19 mouse cellular contexts compared by ENCODE assay signal in the genomic region with DNA sequence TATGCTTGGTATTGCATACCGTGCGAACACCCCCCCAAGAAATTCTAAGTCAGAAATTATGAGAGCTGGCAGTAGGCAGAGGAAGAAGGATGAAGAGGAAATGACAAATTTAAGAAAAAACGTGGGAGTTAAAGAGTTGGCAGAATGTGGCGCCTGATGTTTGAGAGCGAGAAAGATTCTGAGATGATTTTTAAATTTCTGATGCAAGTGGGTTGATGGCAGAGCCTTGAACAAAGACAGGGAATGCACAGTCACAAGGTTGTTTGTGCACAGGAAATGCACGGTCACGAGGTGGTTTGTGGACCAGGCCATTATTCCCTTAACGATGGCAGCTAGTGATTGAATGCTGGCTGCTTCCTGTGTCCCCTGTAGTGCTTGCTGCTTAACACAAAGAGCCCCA.
A peak's percentile ranks its signal among the peaks of the same experiment; 100 is the strongest.
DNase-seq lines count a peak whose midpoint lies in the region; ATAC-seq and TF ChIP-seq lines count a peak whose summit lies in the region.
"Had no signal": no experiment of that assay in that cellular context is flagged by ENCODE, and none has a peak within 500 bp of the region (broad histone marks: within the 10 kb centered on the region; RNA-seq: fewer than 3 reads in every experiment).

No protein-coding gene starts in this region.

- peak; percentile 58 to 65 for DNase-seq in layer of hippocampus, adult 18-20 months (ENCODE audit: low spot score in 2 of 2)
- DNase-seq in layer of hippocampus, adult 9-10 months (ENCODE audit: low spot score) = no peak
- DNase-seq in forelimb bud, embryonic 11.5 days (ENCODE audit: low read depth, low spot score) = peak; percentile 8
- DNase-seq in layer of hippocampus, postnatal 36 days = peak; percentile 26 to 32
- peak; percentile 56 to 70 for DNase-seq in right cerebral cortex, postnatal 10 days (ENCODE audit: low spot score in 2 of 2)
- DNase-seq in liver, postnatal 0 days = no peak
- DNase-seq: adrenal gland, adult 8-10 months; cerebellum, adult 2 months; kidney, postnatal 14 days; lung, postnatal 10 days had no signal

- no peak for TF ChIP-seq CTCF in liver, postnatal 0 days (IDR thresholded peaks at IDR 0.05; ENCODE audit: low read depth)

- H3K4me2 ChIP-seq in liver, postnatal 0 days (ENCODE audit: low read depth, low read length) = no peak overlapping the region
- H3K4me2 ChIP-seq: hindbrain, embryonic 12.5 days; intestine, embryonic 15.5 days; limb, embryonic 12.5 days; midbrain, embryonic 11.5 days had no signal

- no peak for TF ChIP-seq EP300 in liver, postnatal 0 days (IDR thresholded peaks at IDR 0.05; ENCODE audit: low read depth)

- H3K4me1 ChIP-seq in liver, postnatal 0 days (ENCODE audit: insufficient read depth) = no peaks in the 10 kb centered on the region
- H3K4me1 ChIP-seq: hindbrain, embryonic 12.5 days; intestine, embryonic 15.5 days; limb, embryonic 12.5 days had no signal

- no peak overlapping the region for H3K4me3 ChIP-seq in liver, postnatal 0 days (ENCODE audit: low read depth, low read length)
- H3K4me3 ChIP-seq: hindbrain, embryonic 12.5 days; intestine, embryonic 15.5 days; limb, embryonic 12.5 days; myocyte had no signal

- no peak overlapping the region for H3K27ac ChIP-seq in liver, postnatal 0 days (ENCODE audit: low read depth)
- H3K27ac ChIP-seq: hindbrain, embryonic 12.5 days; intestine, embryonic 15.5 days; limb, embryonic 12.5 days; liver, embryonic 14.5 days had no signal

- ATAC-seq in CD4-positive, CD25-positive, alpha-beta regulatory T cell, adult 4 months = no peak
- no peak for ATAC-seq in monocyte, adult 5-6 weeks (replicated peaks; ENCODE audit: insufficient number of reproducible peaks, low FRiP score, low TSS enrichment, poor library complexity, severe bottlenecking)
- no peak for ATAC-seq in liver, postnatal 0 days
- ATAC-seq: forebrain, embryonic 14.5 days; intestine, embryonic 15.5 days had no signal

- H3K27me3 ChIP-seq in liver, postnatal 0 days (ENCODE audit: insufficient read depth, low read length) = no peaks in the 10 kb centered on the region
- H3K27me3 ChIP-seq: hindbrain, embryonic 12.5 days; intestine, embryonic 15.5 days; limb, embryonic 12.5 days had no signal

- H3K36me3 ChIP-seq in liver, postnatal 0 days (replicated peaks; ENCODE audit: insufficient read depth, low read length) = no peaks in the 10 kb centered on the region
- H3K36me3 ChIP-seq: hindbrain, embryonic 12.5 days; intestine, embryonic 15.5 days; limb, embryonic 12.5 days had no signal

- 47% methylated on average over 8 of the region's 8 CpGs for WGBS in liver, postnatal 0 days (ENCODE audit: insufficient replicate concordance)

- H3K9me3 ChIP-seq in liver, postnatal 0 days (ENCODE audit: low read length) = no peaks in the 10 kb centered on the region
- H3K9me3 ChIP-seq: hindbrain, embryonic 12.5 days; intestine, embryonic 15.5 days; limb, embryonic 12.5 days had no signal

- H3K9ac ChIP-seq in liver, postnatal 0 days (replicated peaks) = no peak overlapping the region
- H3K9ac ChIP-seq: hindbrain, embryonic 12.5 days; intestine, embryonic 15.5 days; limb, embryonic 12.5 days; liver, embryonic 14.5 days had no signal

Comparison
In these comparisons a context has a peak if more than half of its experiments do, and no peak if none do; other contexts are left out.
1. DNase-seq: peak in layer of hippocampus, adult 18-20 months (2 of 2), forelimb bud, embryonic 11.5 days (single experiment), layer of hippocampus, postnatal 36 days (2 of 2) and right cerebral cortex, postnatal 10 days (2 of 2); none in layer of hippocampus, adult 9-10 months (single experiment) and liver, postnatal 0 days (single experiment).